Mouse (Mus musculus) megakaryocyte progenitor cell, adult 5-6 weeks (primary cell): Measurements from ENCODE around the gene Tmpo. TPM values are rescaled to one million over a fixed set of nuclear protein-coding genes. Genes with fewer than 3 reads are reported as not detected.

ENCODE experiments used
- ATAC-seq: replicated peaks from 2 replicates; pipeline ENCODE4 v1.8.0; 2016; ENCODE audit warnings: mild to moderate bottlenecking, moderate TSS enrichment, inconsistent platforms; ENCODE audit not compliant: poor library complexity
- total RNA-seq, 2 experiments: library from RNA; stranded (forward) in 1 of 2; stranded (reverse) in 1 of 2; fragments of 157-497, 149-512 nt in 1 of 2; fragments of 200-1000 nt in 1 of 2; gene quantifications; 2 replicates each; pipeline versions ENCODE4 v1.2.3 to v1.2.4; 2015 to 2017

The Tmpo gene
- total RNA-seq (2015) (266 and 302 TPM in 2 replicates), total RNA-seq (2017) (461 and 467 TPM in 2 replicates)

- ATAC-seq: 0 out of 2 replicates have a peak, but pooled peaks have one; percentile 1
These were observed at the start of gene Tmpo for GRCm38 (mm10) chr10:91180761-91181460. TSS of gene Tmpo (minus strand) at chr10:91181315.

DNA sequence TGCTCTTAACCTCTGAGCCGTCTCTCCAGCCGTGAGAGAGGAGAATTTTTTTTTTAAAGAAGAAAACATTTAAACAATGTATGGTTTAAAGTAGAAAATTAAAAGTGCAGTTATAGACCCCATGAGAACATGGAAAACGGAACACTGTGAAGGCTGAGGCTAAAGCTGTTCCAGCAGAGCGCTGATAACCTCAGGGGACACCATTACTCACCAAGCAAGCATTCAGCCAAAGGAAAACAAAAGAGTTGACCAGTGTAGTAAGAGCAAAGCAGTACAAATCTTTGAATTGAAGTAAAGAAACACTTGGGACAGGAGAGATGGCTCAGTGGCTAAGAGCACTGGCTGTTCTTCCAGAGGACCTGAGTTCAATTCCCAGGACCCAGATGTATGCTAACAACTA is 49.3 kb upstream of the Tmpo start:
- ATAC-seq: no peak

GRCm38 (mm10) chr10:91229518-91229961 is 48.4 kb upstream of the Tmpo start:
- ATAC-seq: peak; percentile 29

- ATAC-seq: no peak
These were observed 47.9 kb upstream of the Tmpo start for GRCm38 (mm10) chr10:91228924-91229517.

- ATAC-seq: no peak
These were observed 45.9 kb upstream of the Tmpo start for GRCm38 (mm10) chr10:91227034-91227433.

DNA sequence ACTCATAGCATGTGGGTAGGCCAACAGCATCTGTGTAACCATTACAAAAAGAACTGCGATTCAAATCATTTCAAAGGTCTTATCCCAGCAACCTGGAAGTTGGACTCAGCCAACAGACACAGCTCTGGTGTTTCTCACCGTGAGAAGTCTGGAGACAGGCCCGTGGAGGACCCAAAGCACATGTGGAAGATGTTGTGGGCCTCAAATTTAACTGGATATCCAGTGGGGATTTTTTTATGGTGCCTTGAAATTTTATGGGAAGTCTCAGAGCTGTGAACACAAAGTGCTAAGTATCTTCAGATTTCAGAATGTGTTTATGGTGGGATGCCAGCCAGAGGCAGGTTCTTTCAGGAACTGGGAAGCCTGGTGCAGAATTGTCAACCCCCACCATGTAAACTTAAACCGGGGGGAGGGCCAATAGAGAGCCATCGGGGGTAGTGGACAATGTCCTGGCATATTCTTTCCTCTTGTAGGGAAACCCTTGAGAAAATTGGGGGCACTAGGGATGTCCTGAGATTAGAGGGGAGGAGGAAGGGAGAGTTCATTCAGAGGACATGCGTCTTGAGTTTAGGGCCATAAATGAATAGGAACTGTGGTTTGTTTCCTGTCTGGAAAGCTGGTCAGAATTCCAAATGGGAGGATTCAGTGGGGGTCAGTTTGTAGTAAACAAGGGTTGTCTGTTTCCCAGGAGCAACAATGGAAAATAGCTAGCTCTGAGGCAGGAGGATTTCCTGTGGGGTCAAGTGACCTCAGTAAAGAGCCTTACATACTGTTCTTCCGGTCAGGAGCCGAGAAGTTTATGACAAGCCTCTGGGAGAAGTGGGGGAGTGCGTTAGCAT is 41.5 kb upstream of the Tmpo start:
- ATAC-seq: no peak

- ATAC-seq: peak; percentile 79
These were observed 28.0 kb upstream of the Tmpo start for GRCm38 (mm10) chr10:91208899-91209667.

- ATAC-seq: 0 out of 2 replicates have a peak, but pooled peaks have one; percentile 21
These were observed 27.3 kb upstream of the Tmpo start for GRCm38 (mm10) chr10:91208461-91208860.

DNA sequence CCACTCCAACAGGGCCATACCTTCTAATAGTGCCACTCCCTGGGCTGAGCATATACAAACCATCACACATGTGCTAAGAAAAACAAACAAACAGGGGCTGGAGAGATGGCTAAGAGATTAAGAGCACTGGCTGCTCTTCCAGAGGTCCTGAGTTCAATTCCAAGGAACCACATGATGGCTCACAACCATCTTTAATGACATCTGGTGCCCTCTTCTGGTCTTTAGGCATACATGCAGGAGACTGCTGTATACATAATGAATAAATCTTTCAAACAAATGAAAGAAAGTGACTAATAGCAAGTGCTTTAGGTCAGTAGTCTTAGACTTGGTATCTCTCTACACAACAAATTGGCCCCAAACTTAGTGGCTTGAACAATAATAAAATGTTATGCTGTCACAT is 26.2 kb upstream of the Tmpo start:
- ATAC-seq: 0 out of 2 replicates have a peak, but pooled peaks have one; percentile 36

GRCm38 (mm10) chr10:91205632-91206031 is 24.5 kb upstream of the Tmpo start:
- no peak for ATAC-seq

- ATAC-seq: no peak
These were observed 19.5 kb upstream of the Tmpo start for GRCm38 (mm10) chr10:91200581-91200980.

- ATAC-seq: no peak
These were observed 18.2 kb upstream of the Tmpo start for GRCm38 (mm10) chr10:91199238-91199780.

DNA sequence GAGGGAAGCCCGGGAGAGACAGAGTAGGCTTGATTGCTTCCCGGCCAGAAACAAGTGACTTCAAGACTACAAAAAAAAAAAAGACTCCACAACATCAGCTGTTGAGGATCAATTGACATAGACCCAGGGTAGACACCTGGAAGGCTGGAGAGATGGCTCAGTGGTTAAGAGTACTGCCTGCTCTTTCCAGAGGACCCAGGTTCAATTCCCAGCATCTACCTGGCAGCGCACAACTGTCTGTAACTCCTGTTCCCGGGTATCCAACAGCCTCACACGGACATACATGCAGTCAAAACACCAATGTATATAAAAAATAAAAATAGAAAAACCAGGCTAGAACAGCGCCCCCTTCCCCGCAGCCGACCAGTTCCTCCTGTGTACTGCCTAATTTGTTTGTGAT is 16.6 kb upstream of the Tmpo start:
- no peak for ATAC-seq

DNA sequence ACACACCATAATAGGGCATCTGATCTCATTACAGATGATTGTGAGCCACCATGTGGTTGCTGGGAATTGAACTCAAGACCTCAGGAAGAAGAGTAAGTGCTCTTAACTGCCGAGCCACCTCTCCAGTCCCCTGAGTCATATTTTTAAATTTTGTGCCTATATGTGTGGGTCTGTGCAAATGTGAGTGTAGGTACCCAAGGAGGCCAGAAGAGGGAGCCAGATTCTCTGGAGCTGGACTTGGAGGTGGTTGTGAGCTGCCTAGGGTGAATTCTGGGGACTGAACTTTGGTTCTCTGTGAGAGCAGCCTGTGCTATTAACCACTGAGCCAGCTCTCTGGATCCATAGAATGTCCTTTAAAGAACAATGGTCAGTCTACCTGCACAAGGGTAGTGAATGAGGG is 15.7 kb upstream of the Tmpo start:
- peak; percentile 45; the same call in 1 of the 2 replicates for ATAC-seq

DNA sequence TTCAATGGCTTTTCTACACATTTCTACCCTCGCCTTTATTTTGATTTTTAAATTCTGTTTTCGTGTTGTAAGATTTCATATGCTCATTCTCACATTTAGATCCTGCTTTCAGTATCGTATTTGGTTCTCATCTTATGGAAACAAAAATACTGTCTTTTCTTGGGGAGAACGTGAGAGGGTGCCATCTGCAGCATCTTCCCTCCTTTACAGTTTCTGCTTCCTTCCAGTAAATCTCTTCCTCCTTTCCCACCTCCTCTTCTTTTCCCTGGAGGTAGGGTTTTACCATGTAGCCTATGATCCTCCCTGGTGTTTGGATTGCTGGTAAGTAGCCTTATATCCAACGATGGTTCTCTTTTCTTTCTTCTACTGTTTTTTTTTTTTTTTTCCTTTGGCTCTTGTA is 14.6 kb upstream of the Tmpo start:
- ATAC-seq: no peak

DNA sequence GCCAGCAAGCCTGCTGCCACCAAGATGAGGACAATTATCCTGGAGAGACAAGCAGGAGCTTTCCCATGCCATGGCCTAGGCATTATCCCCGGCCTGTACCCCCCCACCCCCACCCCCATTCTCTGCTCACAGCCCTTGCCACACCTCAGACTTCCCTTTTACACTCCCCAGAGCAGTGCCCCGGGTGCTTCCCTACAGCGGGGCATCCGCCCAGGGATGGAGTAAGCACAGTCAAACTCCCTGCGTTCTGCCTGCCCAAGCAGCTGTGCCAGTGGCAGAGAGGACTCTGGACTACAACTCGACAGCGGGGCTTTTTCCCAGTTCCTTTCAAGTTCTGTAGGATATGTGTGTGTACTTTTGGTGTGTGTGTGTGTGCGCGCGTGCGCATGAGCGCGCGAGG is 14.0 kb upstream of the Tmpo start:
- ATAC-seq: peak; percentile 99

DNA sequence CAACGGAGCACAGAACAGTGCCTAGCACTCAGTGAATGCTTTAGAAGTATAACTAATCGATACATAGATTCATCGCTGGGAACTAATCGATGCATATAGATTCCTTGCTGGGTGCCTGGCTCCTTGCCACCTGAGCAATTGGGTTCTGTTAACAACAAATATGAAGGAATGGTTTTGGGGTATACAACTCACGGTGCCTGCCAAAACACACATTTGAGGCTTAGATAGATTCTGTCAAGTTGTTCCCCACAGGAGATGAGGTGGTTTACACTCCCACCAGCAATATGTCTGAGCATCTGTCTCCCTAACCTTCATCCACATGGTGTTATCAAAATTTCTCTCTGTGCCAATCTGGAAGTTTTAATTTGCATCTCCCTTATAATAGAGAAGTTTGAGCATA is 10.7 kb upstream of the Tmpo start:
- no peak for ATAC-seq

DNA sequence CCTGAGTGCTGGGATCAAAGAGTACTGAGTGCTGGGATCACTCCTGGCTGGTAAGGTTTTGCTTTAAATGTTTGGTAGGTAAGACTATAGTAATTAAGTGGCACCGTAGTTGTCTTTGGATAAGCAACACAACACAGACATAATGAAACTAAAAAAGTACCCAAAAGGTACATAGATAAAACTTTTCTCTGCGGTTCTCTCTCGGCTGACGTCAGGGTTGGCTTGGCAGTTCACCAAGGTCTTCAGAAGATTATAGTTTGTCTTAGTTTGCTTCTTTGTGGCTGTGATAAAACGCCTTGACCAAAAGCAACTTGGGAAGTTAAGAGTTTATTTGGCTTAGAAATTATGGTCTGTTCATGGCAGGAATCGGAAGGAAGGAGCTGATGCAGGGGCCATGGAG is 8.4 kb upstream of the Tmpo start:
- ATAC-seq: peak; percentile 68

GRCm38 (mm10) chr10:91188684-91189287 is 7.7 kb upstream of the Tmpo start:
- no peak for ATAC-seq

GRCm38 (mm10) chr10:91187872-91188271 is 6.8 kb upstream of the Tmpo start:
- ATAC-seq: peak; percentile 82
